Mouse (Mus musculus) adrenal gland, postnatal 25 days (tissue): ENCODE results near the gene Sh3pxd2a. TPM values are rescaled to one million over a fixed set of nuclear protein-coding genes. Genes with fewer than 3 reads are reported as not detected.
A peak's percentile ranks its signal among the peaks of the same experiment; 100 is the strongest.

ENCODE experiments used
- DNase-seq: peaks from one replicate; pipeline ENCODE4 v3.0.0; 2021; ENCODE audit warnings: mixed read lengths
- total RNA-seq: library from RNA; stranded (reverse); gene quantifications from 2 replicates; pipeline ENCODE4 v1.2.3, GENCODE M21; 2021

Gene Sh3pxd2a
- total RNA-seq, 1 experiment from 2014 or later = 36.2 TPM

DNA sequence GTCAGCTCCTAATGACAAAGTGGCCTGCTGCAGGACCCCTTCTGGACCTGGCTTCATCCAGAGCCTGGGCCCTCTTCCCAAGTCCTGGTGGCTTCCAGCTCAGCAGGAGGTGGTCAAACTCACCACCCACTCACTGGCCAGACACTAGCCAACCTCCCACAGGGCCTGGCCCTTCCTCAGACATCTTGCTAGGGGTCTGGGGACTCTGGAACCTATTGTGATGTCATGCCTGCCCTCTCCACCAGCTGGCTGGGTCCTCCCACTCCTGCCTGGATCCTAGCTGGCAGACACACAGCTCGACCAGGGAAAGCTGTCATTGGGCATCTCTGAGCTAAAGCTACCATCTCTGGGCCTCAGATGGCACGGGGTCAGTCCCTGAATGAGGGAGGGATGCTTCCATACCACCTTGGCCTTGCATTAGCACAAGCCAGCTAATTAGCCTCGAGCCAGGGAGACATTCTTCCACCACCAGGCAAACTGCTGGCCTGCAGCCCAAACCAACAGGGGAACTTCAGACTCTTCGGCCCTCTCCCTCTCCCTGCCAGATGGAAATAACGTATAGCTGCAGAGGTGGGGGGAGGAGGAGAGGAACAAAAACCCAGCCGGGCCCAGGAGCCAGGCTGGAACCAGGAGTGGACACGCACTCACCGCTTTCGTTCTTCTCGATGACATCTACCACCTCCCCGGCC is 150.7 kb downstream of the Sh3pxd2a start:
- DNase-seq = no peak

GRCm38 (mm10) chr19:47311162-47311561 is 153.0 kb downstream of the Sh3pxd2a start:
- DNase-seq = no peak

DNA sequence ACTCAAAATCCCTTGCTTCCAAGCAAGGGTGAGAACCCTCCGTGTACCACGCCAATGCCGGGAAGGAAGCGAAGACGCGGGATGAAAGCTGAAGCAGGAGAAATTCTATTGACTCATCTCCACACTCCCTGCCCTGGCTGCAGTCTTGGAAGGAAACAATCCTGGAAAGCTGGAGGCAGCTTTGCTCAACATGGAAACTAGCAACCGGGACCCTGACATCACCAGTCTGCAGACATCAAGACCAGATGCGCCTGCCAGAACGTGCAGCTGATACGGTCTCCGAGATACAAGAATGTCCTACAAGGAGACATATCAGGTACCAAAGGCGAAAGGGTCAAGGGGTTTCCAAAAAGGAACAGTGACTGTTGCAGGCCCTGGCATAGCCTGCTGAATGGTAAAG is 154.4 kb downstream of the Sh3pxd2a start:
- DNase-seq = no peak

DNA sequence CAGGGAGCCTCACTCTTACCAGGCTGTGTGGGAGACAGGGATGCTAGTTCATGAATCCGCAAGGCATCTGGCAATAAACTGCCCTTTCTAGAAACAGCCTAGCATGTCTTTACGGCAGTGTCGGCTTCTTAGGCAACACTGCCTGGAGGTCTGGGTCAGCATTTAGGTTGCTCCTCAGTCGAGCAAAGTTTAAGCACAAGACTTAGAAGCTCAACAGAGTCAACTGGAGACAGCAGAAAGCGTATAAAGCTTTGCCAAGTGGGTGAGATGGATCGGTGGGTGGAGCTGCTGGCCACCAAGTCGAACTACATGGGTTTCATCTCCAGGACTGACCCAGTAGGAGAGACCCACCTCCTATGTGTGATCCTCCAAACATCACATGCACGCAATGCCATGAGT is 157.3 kb downstream of the Sh3pxd2a start:
- no peak for DNase-seq

DNA sequence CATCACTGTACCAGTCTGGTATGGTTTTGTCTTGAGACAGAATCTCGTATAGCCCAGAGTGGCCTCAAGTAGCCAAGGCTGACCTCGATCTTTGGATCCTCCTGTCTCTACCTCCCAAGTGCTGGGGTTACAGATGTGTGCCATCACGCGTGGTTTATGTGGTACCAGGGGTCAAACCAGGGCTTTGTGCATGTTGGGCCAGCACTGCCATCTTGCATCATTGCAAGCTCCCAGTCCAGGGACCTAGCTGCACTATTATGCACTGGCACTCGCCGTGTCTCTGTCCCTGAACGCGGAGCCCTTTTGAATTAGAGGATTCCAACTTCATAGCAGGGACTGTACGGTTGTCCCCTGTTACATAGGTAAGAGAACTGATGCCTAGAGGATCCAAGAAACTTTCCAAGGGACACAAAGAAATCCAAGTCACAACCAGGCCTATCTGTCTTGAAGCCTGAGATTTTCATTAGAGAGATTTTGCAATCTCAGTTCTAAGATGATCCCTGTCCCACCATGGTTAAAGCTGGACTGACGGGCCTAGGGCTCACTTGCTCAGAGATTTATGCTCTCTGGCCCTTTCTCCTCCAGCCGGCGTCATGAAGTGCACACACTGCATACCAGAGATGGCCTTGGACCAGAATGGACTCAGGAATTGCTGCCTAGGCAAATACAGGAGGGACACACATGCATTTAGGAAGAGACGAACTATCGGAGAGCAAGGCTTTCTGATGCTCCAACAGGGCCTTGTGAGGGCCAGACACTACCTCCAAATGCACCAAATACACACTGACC is 157.9 kb downstream of the Sh3pxd2a start:
- DNase-seq = no peak

DNA sequence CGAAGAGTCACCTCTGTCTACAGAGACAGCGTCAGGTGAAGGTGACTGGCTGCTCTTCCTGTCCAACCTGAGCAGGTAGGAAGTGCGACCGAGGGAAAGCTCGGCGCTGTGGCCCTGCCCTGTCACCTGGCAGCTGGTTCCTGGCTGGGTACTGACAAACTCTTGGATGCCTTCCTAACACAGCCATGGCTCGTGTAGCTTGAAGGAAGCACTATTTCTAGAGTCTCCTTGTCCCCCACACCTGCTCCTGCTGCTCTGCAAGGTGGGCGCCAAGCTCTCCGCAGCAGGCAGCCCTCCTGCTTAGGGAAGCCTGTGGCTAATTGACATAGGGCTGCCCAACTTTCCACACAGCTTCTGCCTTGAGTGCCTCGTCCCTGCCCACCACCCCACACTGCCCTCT is 158.8 kb downstream of the Sh3pxd2a start:
- no peak for DNase-seq

- no peak for DNase-seq
Observed at GRCm38 (mm10) chr19:47304170-47304745, 159.9 kb downstream of the Sh3pxd2a start.

GRCm38 (mm10) chr19:47303128-47303527 is 161.1 kb downstream of the Sh3pxd2a start:
- DNase-seq = no peak

DNA sequence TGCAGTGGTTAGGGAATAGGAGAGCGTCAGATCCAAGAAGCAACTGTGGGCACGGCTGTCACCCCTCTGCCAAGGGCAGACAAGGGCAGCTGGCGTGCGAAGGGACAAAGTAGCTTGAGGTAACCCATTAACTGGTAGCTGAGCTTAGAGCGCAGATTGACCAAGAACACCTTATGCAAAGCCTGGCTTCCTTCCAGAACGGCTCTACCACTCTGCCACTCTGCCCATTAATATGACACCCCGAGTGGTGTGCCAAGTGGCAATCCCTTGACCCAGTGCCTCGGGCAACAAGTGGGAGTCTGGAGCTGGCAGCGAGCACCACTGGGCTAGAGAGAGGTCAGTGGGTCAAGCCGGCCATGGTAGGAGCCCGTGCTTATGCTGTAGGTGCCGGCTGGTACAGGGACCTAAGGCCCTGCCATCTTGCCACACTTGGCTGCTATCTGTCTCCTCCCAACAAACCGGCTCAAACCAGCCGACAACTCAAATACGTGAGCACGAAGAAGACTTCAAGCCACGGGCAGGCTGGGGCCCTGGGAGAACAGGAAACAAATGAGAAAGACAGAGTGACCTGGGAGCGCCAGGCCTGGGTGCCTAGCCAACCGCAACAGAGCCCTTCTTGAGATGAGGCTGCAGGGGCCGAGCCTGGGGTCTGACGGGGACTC is 161.9 kb downstream of the Sh3pxd2a start:
- peak; percentile 54 for DNase-seq

DNA sequence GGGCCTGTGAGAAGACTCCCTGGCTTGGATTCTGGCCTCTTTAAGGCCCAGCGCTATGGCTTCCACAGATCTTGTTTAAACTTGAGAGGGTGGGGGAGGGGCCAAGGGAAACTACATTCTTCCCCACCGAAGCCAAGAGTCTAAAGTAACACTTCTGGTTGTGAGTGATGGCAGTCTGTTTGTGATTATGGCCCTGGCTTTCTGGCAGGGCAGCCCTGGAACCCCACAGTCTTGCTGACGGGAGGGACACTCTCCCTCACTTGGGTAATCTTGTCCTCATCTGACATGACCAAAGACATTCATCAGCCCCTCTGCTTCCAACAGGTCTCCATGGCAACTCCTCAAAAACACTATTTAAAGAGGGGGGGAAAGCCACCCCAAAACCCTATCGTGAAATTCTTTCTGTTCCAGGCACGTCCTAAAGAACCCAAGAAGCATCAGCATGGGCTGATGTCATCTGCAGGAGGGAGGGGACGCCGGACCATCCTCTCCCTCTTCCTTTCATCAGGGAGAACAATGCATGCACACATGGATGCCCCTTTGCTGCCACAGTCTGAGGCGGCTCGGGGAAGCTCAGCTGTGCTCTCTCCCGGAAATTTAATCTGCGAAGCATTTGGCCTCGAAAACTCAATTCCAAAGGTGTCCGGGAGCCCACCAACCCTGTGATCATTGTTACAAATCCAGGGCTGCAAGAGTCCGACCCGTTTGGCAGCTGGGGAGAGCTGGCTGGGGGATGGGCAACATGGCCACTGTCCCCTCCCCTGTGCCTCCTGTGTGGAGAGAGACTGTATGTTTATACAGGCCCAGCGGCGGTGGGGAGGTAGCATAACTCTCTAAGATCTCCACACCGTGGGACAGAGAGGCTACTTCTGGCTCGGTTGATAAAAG is 162.7 kb downstream of the Sh3pxd2a start:
- DNase-seq = no peak

GRCm38 (mm10) chr19:47298100-47298499 is 166.1 kb downstream of the Sh3pxd2a start:
- no peak for DNase-seq

GRCm38 (mm10) chr19:47292451-47292951 is 171.7 kb downstream of the Sh3pxd2a start:
- DNase-seq = no peak

DNA sequence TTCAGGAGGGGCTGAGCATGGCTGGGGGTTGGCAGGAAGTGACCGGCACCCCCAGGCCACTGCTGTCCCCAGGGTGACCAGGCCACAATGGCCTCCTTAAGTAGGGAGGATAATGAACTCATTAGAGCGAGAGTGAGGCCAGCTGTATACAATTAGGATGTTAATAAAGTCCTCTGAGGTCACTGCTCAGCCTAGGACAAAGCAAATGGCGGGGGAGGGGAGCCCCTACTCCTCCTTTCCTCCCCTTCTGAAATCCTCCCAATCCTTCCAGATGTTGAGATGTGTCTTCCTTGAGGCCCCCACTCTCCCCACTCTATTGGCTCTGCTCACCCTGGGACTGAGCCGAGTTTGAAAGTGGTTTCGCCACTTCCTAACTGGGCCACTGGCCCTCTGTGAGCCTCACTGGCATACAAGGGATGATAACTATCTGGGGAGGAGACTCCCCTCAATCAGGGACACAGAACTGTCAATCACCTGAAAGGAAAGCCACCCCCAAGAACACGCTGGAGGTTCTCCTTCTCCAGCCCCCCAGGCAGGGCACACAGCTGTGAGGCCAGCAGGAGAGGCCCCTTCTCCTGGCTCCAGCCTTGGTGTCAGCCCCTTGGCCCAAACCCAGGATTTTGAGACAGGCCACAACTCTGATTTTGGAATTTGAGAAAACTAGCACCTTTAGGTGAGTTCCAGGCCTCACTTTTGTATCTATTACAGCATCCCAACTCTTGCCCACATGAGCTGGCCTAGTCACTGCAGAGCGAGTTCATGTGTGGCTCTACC is 172.7 kb downstream of the Sh3pxd2a start:
- DNase-seq = no peak

- DNase-seq = no peak
Observed at GRCm38 (mm10) chr19:47286886-47287450, 177.2 kb downstream of the Sh3pxd2a start.

DNA sequence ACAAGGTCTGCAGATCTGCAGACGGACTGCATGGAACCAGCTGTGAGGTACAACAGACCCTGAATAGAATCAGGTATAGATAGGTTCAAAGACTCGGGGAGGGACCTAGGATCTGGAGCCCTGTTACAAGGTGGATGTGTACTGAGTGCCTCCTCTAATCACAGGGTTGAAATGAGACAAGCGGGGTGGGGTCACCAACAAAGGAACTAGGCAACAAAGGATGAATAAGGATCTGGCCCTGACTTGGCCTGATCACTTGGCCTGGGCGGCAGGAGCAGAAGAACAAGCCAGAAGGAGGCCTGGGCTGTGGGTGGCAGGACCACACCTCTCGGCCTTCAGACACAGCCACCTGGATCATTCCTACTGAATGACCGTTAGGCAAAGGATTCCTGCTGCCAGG is 178.6 kb downstream of the Sh3pxd2a start:
- no peak for DNase-seq

DNA sequence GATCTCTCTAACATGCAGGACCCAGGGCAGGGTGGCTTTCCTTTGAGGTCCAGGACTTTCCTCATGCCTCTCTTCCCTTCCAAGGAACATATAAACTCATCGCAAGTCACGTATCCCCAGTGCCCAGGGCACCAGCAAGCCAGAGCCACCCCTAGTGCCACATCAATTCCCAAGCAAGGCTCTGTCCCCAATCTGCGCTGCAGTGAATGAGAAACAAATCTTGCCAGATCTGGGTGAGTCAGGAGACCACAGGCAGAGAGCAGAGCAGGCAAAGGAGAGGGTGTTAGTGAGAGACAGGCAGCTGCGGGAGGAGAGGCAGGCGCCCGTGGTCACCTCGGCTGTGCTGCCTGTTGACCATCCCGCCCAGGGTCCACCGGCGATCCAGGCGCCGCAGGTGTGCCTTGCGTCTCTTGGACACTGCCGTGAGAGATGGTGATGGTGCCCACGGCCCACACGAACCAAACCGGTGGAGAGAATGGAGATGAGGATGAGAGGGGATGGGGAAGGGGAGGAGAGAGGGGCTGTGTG is 181.4 kb downstream of the Sh3pxd2a start:
- no peak for DNase-seq

DNA sequence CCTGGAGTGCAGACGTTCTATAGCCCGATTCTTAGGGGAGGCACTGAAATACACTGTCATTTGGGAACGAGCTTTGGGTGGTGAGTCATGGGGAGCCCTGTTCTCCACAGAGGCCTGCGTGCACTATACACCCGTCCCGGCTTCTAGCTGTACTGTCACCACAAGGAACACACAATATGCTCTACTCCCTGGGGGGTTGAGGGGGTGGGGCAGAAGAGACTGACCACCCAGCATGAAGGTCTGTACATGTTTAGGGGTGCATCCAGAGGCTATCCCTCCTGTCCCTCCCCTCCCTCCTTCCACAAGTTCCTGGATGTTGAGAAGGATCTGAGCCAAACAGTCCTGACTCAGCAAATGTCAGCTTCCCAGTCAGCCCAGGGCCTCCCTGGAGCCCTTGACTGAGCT is 182.1 kb downstream of the Sh3pxd2a start:
- DNase-seq = no peak

DNA sequence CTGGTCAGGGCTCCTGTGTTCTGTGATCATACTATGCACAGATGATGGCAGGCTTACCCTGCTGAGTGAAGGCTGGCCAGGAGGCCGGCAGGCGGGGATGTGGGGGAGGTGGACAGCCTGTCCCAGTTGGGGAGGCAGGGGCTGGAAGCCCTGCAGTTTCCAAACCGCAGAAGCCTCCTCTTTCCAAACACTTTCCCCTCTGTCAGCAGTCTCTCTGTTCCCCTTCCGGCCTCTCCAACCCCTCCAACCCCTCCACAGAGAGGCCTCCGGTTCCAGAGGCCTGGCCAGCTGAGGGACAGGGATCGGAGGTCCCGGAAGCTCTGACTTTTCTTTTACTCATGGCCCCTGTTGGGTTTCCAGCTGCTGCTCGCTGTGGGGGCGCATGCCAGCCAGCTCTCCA is 183.3 kb downstream of the Sh3pxd2a start:
- no peak for DNase-seq

GRCm38 (mm10) chr19:47279788-47280532 is 184.2 kb downstream of the Sh3pxd2a start:
- peak; percentile 62 for DNase-seq
